Mouse (Mus musculus): ENCODE results near the gene Mri1. TPM values are rescaled to one million over a fixed set of nuclear protein-coding genes. Genes with fewer than 3 reads are reported as not detected.

Mri1 gene
- polyA plus RNA-seq, 1 experiment from 2014 or later, result 95.9 TPM

- H3K36me3 ChIP-seq (ENCODE audit: control insufficient read depth, insufficient read depth, low read length), result peaks cover 10% of the 10 kb centered on the region
- no peak overlapping the region for H3K27ac ChIP-seq (ENCODE audit: low read depth, low read length)
- ATAC-seq (replicated peaks; ENCODE audit: low FRiP score), result no peak
- H3K27me3 ChIP-seq (replicated peaks; ENCODE audit: control insufficient read depth, insufficient read depth, low read length), result no peaks in the 10 kb centered on the region
- 91% methylated on average over 31 of the region's 31 CpGs for WGBS
- H3K9ac ChIP-seq (ENCODE audit: low read depth, low read length), result no peak overlapping the region
- H3K4me2 ChIP-seq, result no peak overlapping the region
- DNase-seq (ENCODE audit: low spot score), result no peak
- H3K4me1 ChIP-seq (replicated peaks; ENCODE audit: control insufficient read depth, insufficient read depth, low read length), result peaks cover 8% of the 10 kb centered on the region
- no peak overlapping the region for H3K4me3 ChIP-seq (ENCODE audit: low read depth, low read length)
- no peaks in the 10 kb centered on the region for H3K9me3 ChIP-seq (ENCODE audit: control insufficient read depth, low read length)
Measured at GRCm38 (mm10) chr8:84211881-84212563, 45.1 kb downstream of the Mri1 start.

DNA sequence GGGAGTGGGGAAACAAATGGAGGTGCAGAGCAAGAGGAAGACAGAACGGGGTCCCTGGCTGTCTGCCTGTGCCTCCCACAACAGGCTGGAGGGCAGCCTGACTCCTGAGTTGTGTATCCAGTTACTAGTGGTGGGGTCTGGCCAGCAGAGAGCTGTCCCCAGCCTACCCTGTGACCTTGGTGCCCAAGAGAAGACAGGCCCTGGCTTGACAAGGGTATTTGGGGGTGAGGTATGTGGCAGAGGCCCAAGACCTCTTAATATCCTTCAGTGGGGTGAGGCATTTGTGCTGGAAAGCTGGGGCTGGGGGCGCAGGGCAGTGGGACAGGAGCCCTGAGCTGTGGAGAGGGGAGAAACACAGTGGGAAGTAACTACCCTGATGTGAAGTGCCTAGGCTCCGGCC is 45.9 kb downstream of the Mri1 start:
- Histone ChIP-seq H3K36me3 (ENCODE audit: control insufficient read depth, insufficient read depth, low read length) (peaks cover 10% of the 10 kb centered on the region), H3K4me3 (ENCODE audit: low read depth, low read length) (no peak overlapping the region), H3K4me2 (no peak overlapping the region), H3K27me3 (replicated peaks; ENCODE audit: control insufficient read depth, insufficient read depth, low read length) (no peaks in the 10 kb centered on the region), H3K9me3 (ENCODE audit: control insufficient read depth, low read length) (no peaks in the 10 kb centered on the region), H3K27ac (ENCODE audit: low read depth, low read length) (no peak overlapping the region), H3K9ac (ENCODE audit: low read depth, low read length) (no peak overlapping the region), H3K4me1 (replicated peaks; ENCODE audit: control insufficient read depth, insufficient read depth, low read length) (peaks cover 8% of the 10 kb centered on the region)
- WGBS, result 90% methylated on average over 3 of the region's 3 CpGs
- ATAC-seq (replicated peaks; ENCODE audit: low FRiP score) (no peak), DNase-seq (ENCODE audit: low spot score) (no peak)

DNA sequence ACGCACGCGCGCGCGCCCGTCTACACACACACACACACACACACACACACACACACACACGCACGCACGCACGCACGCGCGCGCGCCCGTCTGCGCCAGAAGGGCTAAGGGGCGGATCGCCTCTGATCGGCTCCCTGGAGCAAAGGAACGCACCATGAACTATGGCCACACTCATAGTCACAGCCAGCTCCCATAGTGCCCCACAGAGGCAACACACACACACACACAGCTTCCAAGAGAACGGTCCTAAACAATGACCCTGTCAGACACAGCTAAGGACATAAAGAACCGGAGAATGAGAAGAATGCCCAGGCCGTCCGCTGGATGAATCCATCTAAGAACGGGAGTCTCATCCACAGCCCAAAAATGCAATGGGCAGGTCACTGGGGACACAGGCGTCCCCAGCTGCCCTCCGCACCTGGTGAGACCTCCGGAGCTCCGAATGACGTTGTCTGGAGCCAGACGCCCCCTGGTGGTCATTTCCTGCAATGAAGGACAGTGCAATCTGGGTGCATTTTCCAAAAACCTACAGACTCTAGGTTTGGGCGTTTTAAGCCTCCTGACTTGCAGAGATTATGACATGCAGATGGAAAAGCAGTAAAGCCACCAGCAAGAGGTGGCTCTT is 46.8 kb downstream of the Mri1 start:
- Histone ChIP-seq H3K36me3 (ENCODE audit: control insufficient read depth, insufficient read depth, low read length) (peaks cover 12% of the 10 kb centered on the region), H3K4me3 (ENCODE audit: low read depth, low read length) (no peak overlapping the region), H3K9me3 (ENCODE audit: control insufficient read depth, low read length) (no peaks in the 10 kb centered on the region), H3K9ac (ENCODE audit: low read depth, low read length) (no peak overlapping the region), H3K27ac (ENCODE audit: low read depth, low read length) (no peak overlapping the region), H3K4me2 (0 out of 2 replicates have a peak overlapping the region, but pooled peaks have one; percentile 7), H3K27me3 (replicated peaks; ENCODE audit: control insufficient read depth, insufficient read depth, low read length) (no peaks in the 10 kb centered on the region), H3K4me1 (replicated peaks; ENCODE audit: control insufficient read depth, insufficient read depth, low read length) (peaks cover 8% of the 10 kb centered on the region)
- ATAC-seq (replicated peaks; ENCODE audit: low FRiP score) (peak; percentile 63), DNase-seq (ENCODE audit: low spot score) (peak; percentile 79)
- 58% methylated on average over 34 of the region's 34 CpGs for WGBS

- H3K27me3 ChIP-seq (replicated peaks; ENCODE audit: control insufficient read depth, insufficient read depth, low read length), result no peaks in the 10 kb centered on the region
- WGBS, result 72% methylated on average over 17 of the region's 17 CpGs
- no peak for ATAC-seq (replicated peaks; ENCODE audit: low FRiP score)
- no peaks in the 10 kb centered on the region for H3K9me3 ChIP-seq (ENCODE audit: control insufficient read depth, low read length)
- 0 out of 2 replicates have a peak overlapping the region, but pooled peaks have one; percentile 37 for H3K9ac ChIP-seq (ENCODE audit: low read depth, low read length)
- DNase-seq (ENCODE audit: low spot score), result no peak
- peaks cover 13% of the 10 kb centered on the region for H3K4me1 ChIP-seq (replicated peaks; ENCODE audit: control insufficient read depth, insufficient read depth, low read length)
- peak overlapping the region; percentile 64 for H3K27ac ChIP-seq (ENCODE audit: low read depth, low read length)
- 0 out of 2 replicates have a peak overlapping the region, but pooled peaks have one; percentile 3 for H3K4me3 ChIP-seq (ENCODE audit: low read depth, low read length)
- no peak overlapping the region; the same call in 1 of the 2 replicates for H3K4me2 ChIP-seq
- H3K36me3 ChIP-seq (ENCODE audit: control insufficient read depth, insufficient read depth, low read length), result peaks cover 12% of the 10 kb centered on the region
Measured at GRCm38 (mm10) chr8:84208381-84209380, 48.4 kb downstream of the Mri1 start.

GRCm38 (mm10) chr8:84207811-84208210 is 49.3 kb downstream of the Mri1 start:
- peak overlapping the region; percentile 27; the same call in 1 of the 2 replicates for H3K4me2 ChIP-seq
- peaks cover 12% of the 10 kb centered on the region for H3K36me3 ChIP-seq (ENCODE audit: control insufficient read depth, insufficient read depth, low read length)
- 43% methylated on average over 7 of the region's 7 CpGs for WGBS
- H3K4me1 ChIP-seq (replicated peaks; ENCODE audit: control insufficient read depth, insufficient read depth, low read length), result peaks cover 20% of the 10 kb centered on the region
- H3K27ac ChIP-seq (ENCODE audit: low read depth, low read length), result peak overlapping the region; percentile 64
- no peaks in the 10 kb centered on the region for H3K9me3 ChIP-seq (ENCODE audit: control insufficient read depth, low read length)
- H3K27me3 ChIP-seq (replicated peaks; ENCODE audit: control insufficient read depth, insufficient read depth, low read length), result no peaks in the 10 kb centered on the region
- no peak overlapping the region for H3K9ac ChIP-seq (ENCODE audit: low read depth, low read length)
- DNase-seq (ENCODE audit: low spot score) (peak; percentile 41), ATAC-seq (replicated peaks; ENCODE audit: low FRiP score) (no peak)
- no peak overlapping the region for H3K4me3 ChIP-seq (ENCODE audit: low read depth, low read length)

GRCm38 (mm10) chr8:84206666-84207065 is 50.5 kb downstream of the Mri1 start:
- Histone ChIP-seq H3K4me2 (no peak overlapping the region), H3K27me3 (replicated peaks; ENCODE audit: control insufficient read depth, insufficient read depth, low read length) (no peaks in the 10 kb centered on the region), H3K4me1 (replicated peaks; ENCODE audit: control insufficient read depth, insufficient read depth, low read length) (peaks cover 30% of the 10 kb centered on the region), H3K36me3 (ENCODE audit: control insufficient read depth, insufficient read depth, low read length) (peaks cover 7% of the 10 kb centered on the region; the same call in 1 of the 2 replicates), H3K9me3 (ENCODE audit: control insufficient read depth, low read length) (no peaks in the 10 kb centered on the region), H3K27ac (ENCODE audit: low read depth, low read length) (no peak overlapping the region), H3K4me3 (ENCODE audit: low read depth, low read length) (no peak overlapping the region), H3K9ac (ENCODE audit: low read depth, low read length) (no peak overlapping the region)
- DNase-seq (ENCODE audit: low spot score), result no peak
- ATAC-seq (replicated peaks; ENCODE audit: low FRiP score), result no peak
- 79% methylated on average over 3 of the region's 3 CpGs for WGBS

DNA sequence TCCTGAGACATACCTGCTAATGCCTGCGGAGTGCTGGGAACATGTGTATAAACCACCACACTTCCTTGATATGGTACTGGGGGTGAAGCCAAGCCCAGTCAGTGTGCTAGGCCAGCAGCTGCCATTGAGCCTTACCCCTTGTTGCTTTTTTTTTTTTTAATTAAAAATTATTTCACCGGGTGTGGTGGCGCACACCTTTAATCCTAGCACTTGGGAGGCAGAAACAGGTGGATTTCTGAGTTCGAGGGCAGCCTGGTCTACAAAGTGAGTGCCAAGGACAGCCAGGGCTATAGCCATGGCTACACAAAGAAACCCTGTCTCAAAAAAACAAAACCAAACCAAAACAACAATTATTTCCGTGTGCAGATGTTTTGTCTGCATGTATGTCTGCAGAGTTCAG is 52.1 kb downstream of the Mri1 start:
- DNase-seq (ENCODE audit: low spot score) (no peak), ATAC-seq (replicated peaks; ENCODE audit: low FRiP score) (no peak)
- no peak overlapping the region for H3K4me2 ChIP-seq
- no peak overlapping the region for H3K27ac ChIP-seq (ENCODE audit: low read depth, low read length)
- peaks cover 7% of the 10 kb centered on the region; the same call in 1 of the 2 replicates for H3K36me3 ChIP-seq (ENCODE audit: control insufficient read depth, insufficient read depth, low read length)
- H3K9ac ChIP-seq (ENCODE audit: low read depth, low read length), result no peak overlapping the region
- H3K9me3 ChIP-seq (ENCODE audit: control insufficient read depth, low read length), result no peaks in the 10 kb centered on the region
- H3K4me3 ChIP-seq (ENCODE audit: low read depth, low read length), result no peak overlapping the region
- no peaks in the 10 kb centered on the region for H3K27me3 ChIP-seq (replicated peaks; ENCODE audit: control insufficient read depth, insufficient read depth, low read length)
- whole genome bisulfite sequencing, result 86% methylated on average over 5 of the region's 5 CpGs
- peaks cover 44% of the 10 kb centered on the region for H3K4me1 ChIP-seq (replicated peaks; ENCODE audit: control insufficient read depth, insufficient read depth, low read length)
